Mouse (Mus musculus): ENCODE measurements around the gene Ubxn11. TPM values are rescaled to one million over a fixed set of nuclear protein-coding genes. Genes with fewer than 3 reads are reported as not detected.
A peak's percentile ranks its signal among the peaks of the same experiment; 100 is the strongest.

Gene Ubxn11
- polyA plus RNA-seq, 1 experiment from 2014 or later = 11.1 TPM

GRCm38 (mm10) chr4:134094004-134094564 lies 8.3 kb upstream of the Ubxn11 start:
- 84% methylated on average over 7 of the region's 7 CpGs for WGBS
- Histone ChIP-seq H3K36me3 (no peaks in the 10 kb centered on the region), H3K9ac (no peak overlapping the region), H3K4me3 (replicated peaks) (no peak overlapping the region), H3K27me3 (no peaks in the 10 kb centered on the region), H3K9me3 (replicated peaks) (no peaks in the 10 kb centered on the region), H3K4me2 (no peak overlapping the region), H3K4me1 (peaks cover 3% of the 10 kb centered on the region; the same call in 1 of the 2 replicates), H3K27ac (no peak overlapping the region)
- no peak for ATAC-seq (replicated peaks; ENCODE audit: low FRiP score)

GRCm38 (mm10) chr4:134094923-134095547 lies 7.3 kb upstream of the Ubxn11 start, which contains the start of gene Cd52:
Gene Cd52 (minus strand): TSS chr4:134095082.
- no peak within 1 kb of the TSS for H3K4me3 ChIP-seq (replicated peaks)
- ATAC-seq (replicated peaks; ENCODE audit: low FRiP score) = no peak
- H3K27me3 ChIP-seq = no peaks in the 10 kb centered on the region
- H3K4me1 ChIP-seq = peaks cover 3% of the 10 kb centered on the region; the same call in 1 of the 2 replicates
- no peak within 1 kb of the TSS for H3K4me2 ChIP-seq
- no peaks in the 10 kb centered on the region for H3K9me3 ChIP-seq (replicated peaks)
- no peak within 1 kb of the TSS for H3K9ac ChIP-seq
- 62% methylated on average over 3 of the region's 3 CpGs for WGBS
- no peaks in the 10 kb centered on the region for H3K36me3 ChIP-seq
- H3K27ac ChIP-seq = no peak within 1 kb of the TSS

- Histone ChIP-seq H3K36me3 (no peaks in the 10 kb centered on the region), H3K4me2 (no peak overlapping the region), H3K4me1 (peaks cover 3% of the 10 kb centered on the region; the same call in 1 of the 2 replicates), H3K27me3 (no peaks in the 10 kb centered on the region), H3K9ac (no peak overlapping the region), H3K9me3 (replicated peaks) (no peaks in the 10 kb centered on the region), H3K27ac (no peak overlapping the region), H3K4me3 (replicated peaks) (no peak overlapping the region)
- 83% methylated on average over 3 of the region's 3 CpGs for WGBS
- no peak for ATAC-seq (replicated peaks; ENCODE audit: low FRiP score)
Observed at GRCm38 (mm10) chr4:134096120-134096519, 6.2 kb upstream of the Ubxn11 start.

GRCm38 (mm10) chr4:134097015-134097608 lies 5.3 kb upstream of the Ubxn11 start:
- no peak overlapping the region for H3K27ac ChIP-seq
- no peaks in the 10 kb centered on the region for H3K36me3 ChIP-seq
- H3K9me3 ChIP-seq (replicated peaks) = no peaks in the 10 kb centered on the region
- WGBS = 75% methylated on average over 5 of the region's 5 CpGs
- peaks cover 3% of the 10 kb centered on the region; the same call in 1 of the 2 replicates for H3K4me1 ChIP-seq
- H3K4me2 ChIP-seq = no peak overlapping the region
- no peak for ATAC-seq (replicated peaks; ENCODE audit: low FRiP score)
- no peaks in the 10 kb centered on the region for H3K27me3 ChIP-seq
- H3K4me3 ChIP-seq (replicated peaks) = no peak overlapping the region
- H3K9ac ChIP-seq = no peak overlapping the region

- Histone ChIP-seq H3K27ac (peak overlapping the region; percentile 71), H3K4me1 (peaks cover 10% of the 10 kb centered on the region), H3K9me3 (replicated peaks) (no peaks in the 10 kb centered on the region), H3K4me2 (no peak overlapping the region), H3K9ac (no peak overlapping the region), H3K36me3 (no peaks in the 10 kb centered on the region), H3K27me3 (no peaks in the 10 kb centered on the region), H3K4me3 (replicated peaks) (no peak overlapping the region)
- ATAC-seq (replicated peaks; ENCODE audit: low FRiP score) = no peak
- 18% methylated on average over 8 of the region's 8 CpGs for WGBS
Observed at GRCm38 (mm10) chr4:134098628-134099027, 3.7 kb upstream of the Ubxn11 start.

GRCm38 (mm10) chr4:134100245-134100644 lies 2.1 kb upstream of the Ubxn11 start:
- Histone ChIP-seq H3K27me3 (no peaks in the 10 kb centered on the region), H3K4me2 (no peak overlapping the region), H3K4me1 (peaks cover 10% of the 10 kb centered on the region), H3K9me3 (replicated peaks) (no peaks in the 10 kb centered on the region), H3K4me3 (replicated peaks) (no peak overlapping the region), H3K9ac (no peak overlapping the region), H3K27ac (no peak overlapping the region), H3K36me3 (no peaks in the 10 kb centered on the region)
- ATAC-seq (replicated peaks; ENCODE audit: low FRiP score) = no peak
- WGBS = 84% methylated on average over 4 of the region's 4 CpGs

GRCm38 (mm10) chr4:134102742-134103119 lies 361 bp downstream of the Ubxn11 start:
- Histone ChIP-seq H3K27me3 (no peaks in the 10 kb centered on the region), H3K9me3 (replicated peaks) (no peaks in the 10 kb centered on the region), H3K36me3 (no peaks in the 10 kb centered on the region), H3K27ac (peak overlapping the region; percentile 16; the same call in 1 of the 2 replicates), H3K4me3 (replicated peaks) (peak overlapping the region; percentile 86), H3K4me2 (peak overlapping the region; percentile 75), H3K9ac (peak overlapping the region; percentile 68), H3K4me1 (peaks cover 10% of the 10 kb centered on the region)
- peak; percentile 49 for ATAC-seq (replicated peaks; ENCODE audit: low FRiP score)
- WGBS = 3% methylated on average over 21 of the region's 21 CpGs

- H3K4me2 ChIP-seq = no peak overlapping the region
- H3K27me3 ChIP-seq = no peaks in the 10 kb centered on the region
- peaks cover 7% of the 10 kb centered on the region for H3K4me1 ChIP-seq
- no peak overlapping the region for H3K4me3 ChIP-seq (replicated peaks)
- no peaks in the 10 kb centered on the region for H3K9me3 ChIP-seq (replicated peaks)
- H3K36me3 ChIP-seq = no peaks in the 10 kb centered on the region
- ATAC-seq (replicated peaks; ENCODE audit: low FRiP score) = no peak
- no peak overlapping the region for H3K9ac ChIP-seq
- WGBS = 70% methylated on average over 7 of the region's 7 CpGs
- H3K27ac ChIP-seq = no peak overlapping the region
Observed at GRCm38 (mm10) chr4:134106105-134106504, 3.7 kb downstream of the Ubxn11 start.

GRCm38 (mm10) chr4:134107730-134108129 lies 5.4 kb downstream of the Ubxn11 start:
- no peak for ATAC-seq (replicated peaks; ENCODE audit: low FRiP score)
- Histone ChIP-seq H3K4me1 (peaks cover 5% of the 10 kb centered on the region), H3K4me2 (no peak overlapping the region), H3K9me3 (replicated peaks) (no peaks in the 10 kb centered on the region), H3K4me3 (replicated peaks) (no peak overlapping the region), H3K27me3 (no peaks in the 10 kb centered on the region), H3K27ac (no peak overlapping the region), H3K36me3 (no peaks in the 10 kb centered on the region), H3K9ac (no peak overlapping the region)
- WGBS = 83% methylated on average over 7 of the region's 7 CpGs

GRCm38 (mm10) chr4:134108196-134108595 lies 5.8 kb downstream of the Ubxn11 start:
- no peak overlapping the region for H3K4me2 ChIP-seq
- H3K4me3 ChIP-seq (replicated peaks) = no peak overlapping the region
- H3K9me3 ChIP-seq (replicated peaks) = no peaks in the 10 kb centered on the region
- H3K27ac ChIP-seq = no peak overlapping the region
- H3K36me3 ChIP-seq = no peaks in the 10 kb centered on the region
- peaks cover 2% of the 10 kb centered on the region for H3K4me1 ChIP-seq
- no peak for ATAC-seq (replicated peaks; ENCODE audit: low FRiP score)
- 22% methylated on average over 5 of the region's 5 CpGs for whole genome bisulfite sequencing
- no peak overlapping the region for H3K9ac ChIP-seq
- no peaks in the 10 kb centered on the region for H3K27me3 ChIP-seq

GRCm38 (mm10) chr4:134110653-134111052 lies 8.3 kb downstream of the Ubxn11 start:
- no peak for ATAC-seq (replicated peaks; ENCODE audit: low FRiP score)
- WGBS = 55% methylated on average over 3 of the region's 3 CpGs
- Histone ChIP-seq H3K4me2 (no peak overlapping the region), H3K36me3 (no peaks in the 10 kb centered on the region), H3K9ac (no peak overlapping the region), H3K4me1 (peaks cover 12% of the 10 kb centered on the region; the same call in 1 of the 2 replicates), H3K27me3 (no peaks in the 10 kb centered on the region), H3K9me3 (replicated peaks) (no peaks in the 10 kb centered on the region), H3K4me3 (replicated peaks) (no peak overlapping the region), H3K27ac (no peak overlapping the region)

- Histone ChIP-seq H3K27me3 (no peaks in the 10 kb centered on the region), H3K9ac (no peak overlapping the region), H3K36me3 (no peaks in the 10 kb centered on the region), H3K4me1 (peaks cover 15% of the 10 kb centered on the region; the same call in 1 of the 2 replicates), H3K4me3 (replicated peaks) (no peak overlapping the region), H3K9me3 (replicated peaks) (no peaks in the 10 kb centered on the region), H3K27ac (no peak overlapping the region), H3K4me2 (no peak overlapping the region)
- 68% methylated on average over 6 of the region's 6 CpGs for WGBS
- no peak for ATAC-seq (replicated peaks; ENCODE audit: low FRiP score)
Observed at GRCm38 (mm10) chr4:134112403-134112802, 10.0 kb downstream of the Ubxn11 start.
